Mouse (Mus musculus) intestine, embryonic 14.5 days (tissue): ENCODE data around the gene Ap1b1. TPM values are rescaled to one million over a fixed set of nuclear protein-coding genes. Genes with fewer than 3 reads are reported as not detected.

Experiments
- ATAC-seq: fragments of 200-750 bp; cut with Nextera tagmentation; replicated peaks from 2 replicates; pipeline ENCODE4 v1.8.0; 2017; ENCODE audit warnings: low read depth, moderate number of reproducible peaks, moderate TSS enrichment, moderate library complexity; ENCODE audit not compliant: low FRiP score, low TSS enrichment
- DNase-seq: peaks from one replicate; pipeline ENCODE4 v3.0.0-alpha.2; 2018; ENCODE audit warnings: low spot score
- H3K27ac ChIP-seq: fragments of 300-500 bp; sonication (generic); 2 replicates; pipeline ENCODE4 v1.5.1; 2014; ENCODE audit warnings: low read depth, mild to moderate bottlenecking, control low read depth
- H3K27me3 ChIP-seq: fragments of 300-500 bp; sonication (generic); replicated peaks from 2 replicates; pipeline ENCODE4 v1.6.1; 2014; ENCODE audit warnings: low read length, control low read depth; ENCODE audit not compliant: control insufficient read depth, insufficient read depth
- H3K36me3 ChIP-seq: fragments of 300-500 bp; sonication (generic); 2 replicates; pipeline ENCODE4 v1.6.1; 2014; ENCODE audit warnings: low read length, control low read depth; ENCODE audit not compliant: control insufficient read depth, insufficient read depth
- H3K4me1 ChIP-seq: fragments of 300-500 bp; sonication (generic); replicated peaks from 2 replicates; pipeline ENCODE4 v1.6.1; 2014; ENCODE audit warnings: low read length, control low read depth, mixed read lengths; ENCODE audit not compliant: control insufficient read depth, insufficient read depth
- H3K4me2 ChIP-seq: fragments of 300-500 bp; sonication (generic); 2 replicates; pipeline ENCODE4 v1.6.1; 2014; ENCODE audit warnings: low read length
- H3K4me3 ChIP-seq: fragments of 300-500 bp; sonication (generic); 2 replicates; pipeline ENCODE4 v1.5.1; 2014; ENCODE audit warnings: low read depth, low read length, control low read depth, mixed read lengths
- H3K9ac ChIP-seq: fragments of 300-500 bp; sonication (generic); 2 replicates; pipeline ENCODE4 v1.6.1; 2014; ENCODE audit warnings: mild to moderate bottlenecking, low read length
- H3K9me3 ChIP-seq: fragments of 300-500 bp; sonication (generic); 2 replicates; pipeline ENCODE4 v1.6.1; 2016; ENCODE audit warnings: low read length, control low read depth; ENCODE audit not compliant: control insufficient read depth
- WGBS: fragments of 180-500 bp; shearing (Covaris S2); extraction: QIAGEN DNeasy Blood & Tissue Kit; methylation state at CpG from one replicate; pipeline ENCODE4 v1.1.7; 2014; 5-methylcytosine and 5-hydroxymethylcytosine counted together
- polyA plus RNA-seq: library from polyadenylated mRNA; unstranded; fragments of >200 nt; fragmentation: Nextera tagmentation; extraction: Ambion mirVana; gene quantifications from 2 replicates; pipeline ENCODE4 v1.2.1, GENCODE M21; 2014

The Ap1b1 gene
- polyA plus RNA-seq, 1 experiment from 2014 or later, result 58.9 TPM

GRCm38 (mm10) chr11:5051629-5052028, 65.0 kb downstream of the Ap1b1 start:
- H3K4me2 ChIP-seq, result no peak overlapping the region
- DNase-seq (no peak), ATAC-seq (no peak)
- H3K27me3 ChIP-seq, result peaks cover 17% of the 10 kb centered on the region
- no peaks in the 10 kb centered on the region for H3K36me3 ChIP-seq
- no peak overlapping the region for H3K4me3 ChIP-seq
- no peak overlapping the region for H3K27ac ChIP-seq
- WGBS, result 85% methylated on average over 10 of the region's 10 CpGs
- no peaks in the 10 kb centered on the region for H3K4me1 ChIP-seq
- H3K9ac ChIP-seq, result no peak overlapping the region
- H3K9me3 ChIP-seq, result no peaks in the 10 kb centered on the region

GRCm38 (mm10) chr11:5052200-5052854, 65.7 kb downstream of the Ap1b1 start:
- DNase-seq (no peak), ATAC-seq (no peak)
- Histone ChIP-seq H3K4me2 (no peak overlapping the region), H3K9ac (no peak overlapping the region), H3K27ac (no peak overlapping the region), H3K36me3 (no peaks in the 10 kb centered on the region), H3K4me3 (no peak overlapping the region), H3K4me1 (no peaks in the 10 kb centered on the region), H3K27me3 (peaks cover 24% of the 10 kb centered on the region), H3K9me3 (no peaks in the 10 kb centered on the region)
- 67% methylated on average over 10 of the region's 10 CpGs for WGBS

- H3K4me2 ChIP-seq, result no peak overlapping the region
- H3K9me3 ChIP-seq, result no peaks in the 10 kb centered on the region
- no peak overlapping the region for H3K4me3 ChIP-seq
- no peak overlapping the region for H3K9ac ChIP-seq
- H3K27ac ChIP-seq, result no peak overlapping the region
- peaks cover 40% of the 10 kb centered on the region for H3K27me3 ChIP-seq
- WGBS, result 85% methylated on average over 14 of the region's 14 CpGs
- no peak for DNase-seq
- no peaks in the 10 kb centered on the region for H3K36me3 ChIP-seq
- peaks cover 9% of the 10 kb centered on the region; the same call in 1 of the 2 replicates for H3K4me1 ChIP-seq
- no peak; the same call in 1 of the 2 replicates for ATAC-seq
These were observed 67.5 kb downstream of the Ap1b1 start for GRCm38 (mm10) chr11:5054151-5054550.

GRCm38 (mm10) chr11:5054874-5055273, 68.2 kb downstream of the Ap1b1 start:
- Histone ChIP-seq H3K4me1 (peaks cover 9% of the 10 kb centered on the region; the same call in 1 of the 2 replicates), H3K9ac (no peak overlapping the region), H3K4me2 (no peak overlapping the region), H3K36me3 (no peaks in the 10 kb centered on the region), H3K4me3 (no peak overlapping the region), H3K27me3 (peaks cover 48% of the 10 kb centered on the region), H3K27ac (no peak overlapping the region), H3K9me3 (no peaks in the 10 kb centered on the region)
- WGBS, result 57% methylated on average over 6 of the region's 6 CpGs
- no peak for DNase-seq
- no peak for ATAC-seq

GRCm38 (mm10) chr11:5055945-5056938, 69.6 kb downstream of the Ap1b1 start:
- Histone ChIP-seq H3K27ac (no peak overlapping the region), H3K9ac (no peak overlapping the region), H3K36me3 (no peaks in the 10 kb centered on the region), H3K4me3 (no peak overlapping the region), H3K9me3 (no peaks in the 10 kb centered on the region), H3K27me3 (peaks cover 61% of the 10 kb centered on the region), H3K4me2 (no peak overlapping the region), H3K4me1 (peaks cover 12% of the 10 kb centered on the region; the same call in 1 of the 2 replicates)
- no peak for ATAC-seq
- DNase-seq, result no peak
- 48% methylated on average over 23 of the region's 23 CpGs for WGBS

DNA sequence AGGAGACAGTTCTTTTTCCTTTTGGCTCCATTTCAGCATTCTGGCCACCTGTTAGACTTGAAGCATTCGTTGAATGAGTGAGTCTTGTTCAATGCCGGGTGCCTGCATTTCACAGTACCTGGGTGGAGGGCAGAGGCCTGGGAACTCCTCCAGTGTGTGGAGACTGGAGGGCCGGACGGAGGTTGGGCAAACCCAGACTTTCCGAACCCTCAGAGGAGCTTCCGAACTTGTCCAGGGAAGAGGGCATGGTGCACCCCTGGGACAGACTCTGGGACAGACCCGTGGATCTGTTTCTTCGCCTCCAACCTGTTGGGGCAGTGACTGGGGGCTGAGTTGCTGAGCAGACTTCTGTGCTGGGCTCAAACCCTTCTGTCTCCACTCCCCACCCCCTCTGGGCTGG, 70.4 kb downstream of the Ap1b1 start:
- DNase-seq, result no peak
- H3K4me2 ChIP-seq, result no peak overlapping the region
- 60% methylated on average over 8 of the region's 8 CpGs for WGBS
- H3K9ac ChIP-seq, result no peak overlapping the region
- H3K27ac ChIP-seq, result no peak overlapping the region
- peaks cover 17% of the 10 kb centered on the region for H3K4me1 ChIP-seq
- ATAC-seq, result no peak
- no peak overlapping the region for H3K4me3 ChIP-seq
- no peaks in the 10 kb centered on the region for H3K36me3 ChIP-seq
- H3K9me3 ChIP-seq, result no peaks in the 10 kb centered on the region
- H3K27me3 ChIP-seq, result peaks cover 66% of the 10 kb centered on the region

GRCm38 (mm10) chr11:5057541-5057855, 70.9 kb downstream of the Ap1b1 start:
- Histone ChIP-seq H3K4me3 (peak overlapping the region; percentile 45), H3K9ac (no peak overlapping the region), H3K27me3 (peaks cover 70% of the 10 kb centered on the region), H3K9me3 (no peaks in the 10 kb centered on the region), H3K4me2 (peak overlapping the region; percentile 72), H3K27ac (no peak overlapping the region), H3K36me3 (no peaks in the 10 kb centered on the region), H3K4me1 (peaks cover 21% of the 10 kb centered on the region)
- ATAC-seq (no peak), DNase-seq (no peak)
- WGBS, result 22% methylated on average over 8 of the region's 8 CpGs

- H3K4me2 ChIP-seq, result peak within 1 kb of the TSS; percentile 72
- peak within 1 kb of the TSS; percentile 45 for H3K4me3 ChIP-seq
- DNase-seq, result peak; percentile 76
- ATAC-seq, result no peak
- H3K27ac ChIP-seq, result no peak within 1 kb of the TSS
- H3K9ac ChIP-seq, result peak within 1 kb of the TSS; percentile 39
- no peaks in the 10 kb centered on the region for H3K36me3 ChIP-seq
- WGBS, result 2% methylated on average over 77 of the region's 77 CpGs
- H3K4me1 ChIP-seq, result peaks cover 24% of the 10 kb centered on the region
- peaks cover 76% of the 10 kb centered on the region for H3K27me3 ChIP-seq
- H3K9me3 ChIP-seq, result no peaks in the 10 kb centered on the region
These were observed 71.4 kb downstream of the Ap1b1 start, which contains the start of gene Rasl10a for GRCm38 (mm10) chr11:5057856-5058641. TSS of gene Rasl10a (plus strand) at chr11:5058128.
